Mouse (Mus musculus) embryonic facial prominence, embryonic 11.5 days (tissue): ENCODE measurements around the gene Ifna5. TPM values are rescaled to one million over a fixed set of nuclear protein-coding genes. Genes with fewer than 3 reads are reported as not detected.

Experiments
- ATAC-seq: fragments of 200-750 bp; cut with Nextera tagmentation; replicated peaks from 2 replicates; pipeline ENCODE4 v1.8.0; 2017; ENCODE audit warnings: low read depth; ENCODE audit not compliant: insufficient number of reproducible peaks, low FRiP score, low TSS enrichment
- DNase-seq: peaks from one replicate; pipeline ENCODE4 v3.0.0-alpha.2; 2015; ENCODE audit warnings: low spot score
- H3K27ac ChIP-seq: fragments of 300-500 bp; sonication (generic); replicated peaks from 2 replicates; pipeline ENCODE4 v1.5.1; 2014; ENCODE audit warnings: mild to moderate bottlenecking, low read depth, low read length, control low read depth
- H3K27me3 ChIP-seq: fragments of 300-500 bp; sonication (generic); 2 replicates; pipeline ENCODE4 v1.6.1; 2014; ENCODE audit warnings: mild to moderate bottlenecking, low read length, moderate library complexity, mixed read lengths; ENCODE audit not compliant: control insufficient read depth, insufficient read depth
- H3K36me3 ChIP-seq: fragments of 300-500 bp; sonication (generic); replicated peaks from 2 replicates; pipeline ENCODE4 v1.6.1; 2014; ENCODE audit warnings: low read depth, mild to moderate bottlenecking, low read length, moderate library complexity, mixed read lengths; ENCODE audit not compliant: control insufficient read depth, insufficient read depth
- H3K4me1 ChIP-seq: fragments of 300-500 bp; sonication (generic); 2 replicates; pipeline ENCODE4 v1.6.1; 2014; ENCODE audit warnings: low read length, mixed read lengths; ENCODE audit not compliant: control insufficient read depth, insufficient read depth
- H3K4me2 ChIP-seq: fragments of 300-500 bp; sonication (generic); 2 replicates; pipeline ENCODE4 v1.6.1; 2014; ENCODE audit warnings: low read depth, mild to moderate bottlenecking, control low read depth, low read length, moderate library complexity
- H3K4me3 ChIP-seq: fragments of 300-500 bp; sonication (generic); 2 replicates; pipeline ENCODE4 v1.5.1; 2014; ENCODE audit warnings: low read depth, low read length, control low read depth
- H3K9ac ChIP-seq: fragments of 300-500 bp; sonication (generic); replicated peaks from 2 replicates; pipeline ENCODE4 v1.6.1; 2014; ENCODE audit warnings: mild to moderate bottlenecking, control low read depth, low read length
- H3K9me3 ChIP-seq: fragments of 300-500 bp; sonication (generic); replicated peaks from 2 replicates; pipeline ENCODE4 v1.6.1; 2016; ENCODE audit warnings: mild to moderate bottlenecking, low read length, inconsistent platforms, mixed read lengths; ENCODE audit not compliant: control insufficient read depth
- WGBS: fragments of 180-500 bp; shearing (Covaris S2); extraction: QIAGEN DNeasy Blood & Tissue Kit; methylation state at CpG from one replicate; pipeline ENCODE4 v1.1.7; 2014; 5-methylcytosine and 5-hydroxymethylcytosine counted together
- polyA plus RNA-seq: library from polyadenylated mRNA; unstranded; fragments of >200 nt; fragmentation: Nextera tagmentation; extraction: Ambion mirVana; gene quantifications from 2 replicates; pipeline ENCODE4 v1.2.1, GENCODE M21; 2014

Ifna5 gene
- polyA plus RNA-seq, 1 experiment from 2014 or later, result not detected

- DNase-seq (no peak), ATAC-seq (no peak)
- H3K4me2 ChIP-seq, result no peak within 1 kb of the TSS
- H3K4me3 ChIP-seq, result no peak within 1 kb of the TSS
- no peaks in the 10 kb centered on the region for H3K36me3 ChIP-seq
- H3K27ac ChIP-seq, result no peak within 1 kb of the TSS
- 88% methylated on average over 8 of the region's 8 CpGs for WGBS
- no peak within 1 kb of the TSS for H3K9ac ChIP-seq
- no peaks in the 10 kb centered on the region for H3K9me3 ChIP-seq
- H3K4me1 ChIP-seq, result no peaks in the 10 kb centered on the region
- no peaks in the 10 kb centered on the region for H3K27me3 ChIP-seq
These were observed 44.8 kb downstream of the Ifna5 start, which contains the start of gene Ifne for GRCm38 (mm10) chr4:88880101-88880500. TSS of gene Ifne (minus strand) at chr4:88880201.

Other genes starting within 250 kb of the Ifna5 start
- gene Ifna9, start 243.1 kb upstream of the Ifna5 start, polyA plus RNA-seq, result not detected in 2 replicates
- not detected in 2 replicates for gene Ifna12, start 232.1 kb upstream of the Ifna5 start, polyA plus RNA-seq
- not detected in 2 replicates for gene C87499, start 201.1 kb upstream of the Ifna5 start, polyA plus RNA-seq
- gene Ifna13, start 191.1 kb upstream of the Ifna5 start, polyA plus RNA-seq, result 0.26 TPM in 1 of 2 replicates, not detected in the other
- not detected in 2 replicates for gene Ifna16, start 158.6 kb upstream of the Ifna5 start, polyA plus RNA-seq
- gene Ifna2, start 151.6 kb upstream of the Ifna5 start, polyA plus RNA-seq, result not detected in 2 replicates
- not detected in 2 replicates for gene Ifnab, start 144.2 kb upstream of the Ifna5 start, polyA plus RNA-seq
- gene Gm26566, start 113.7 kb upstream of the Ifna5 start, polyA plus RNA-seq, result 1.6 and 1.7 TPM in 2 replicates
- gene Klhl9, start 113.1 kb upstream of the Ifna5 start, polyA plus RNA-seq, result 162 and 180 TPM in 2 replicates
- gene Gm13271, start 80.7 kb upstream of the Ifna5 start, polyA plus RNA-seq, result not detected in 2 replicates
- 0.20 and 0.28 TPM in 2 replicates for gene Gm13283, start 75.4 kb upstream of the Ifna5 start, polyA plus RNA-seq
- gene Gm13290, start 61.7 kb upstream of the Ifna5 start, polyA plus RNA-seq, result 0.22 TPM in 1 of 2 replicates, not detected in the other
- not detected in 2 replicates for gene Gm13289, start 58.6 kb upstream of the Ifna5 start, polyA plus RNA-seq
- gene Gm13272, start 55.7 kb upstream of the Ifna5 start, polyA plus RNA-seq, result not detected in 2 replicates
- gene Ifnz, start 53.4 kb upstream of the Ifna5 start, polyA plus RNA-seq, result 0.28 TPM in 1 of 2 replicates, not detected in the other
- gene Gm13276, start 49.8 kb upstream of the Ifna5 start, polyA plus RNA-seq, result not detected in 2 replicates
- not detected in 2 replicates for gene Gm13277, start 46.9 kb upstream of the Ifna5 start, polyA plus RNA-seq
- gene Gm13278, start 44.0 kb upstream of the Ifna5 start, polyA plus RNA-seq, result not detected in 2 replicates
- not detected in 2 replicates for gene Gm13275, start 41.0 kb upstream of the Ifna5 start, polyA plus RNA-seq
- not detected in 2 replicates for gene Gm13279, start 38.1 kb upstream of the Ifna5 start, polyA plus RNA-seq
- gene Gm13285, start 35.9 kb upstream of the Ifna5 start, polyA plus RNA-seq, result 0.86 and 1.2 TPM in 2 replicates
- not detected in 2 replicates for gene Gm13287, start 32.3 kb upstream of the Ifna5 start, polyA plus RNA-seq
- not detected in 2 replicates for gene Gm13288, start 30.0 kb upstream of the Ifna5 start, polyA plus RNA-seq
- not detected in 2 replicates for gene Ifna7, start 19.3 kb upstream of the Ifna5 start, polyA plus RNA-seq
- not detected in 2 replicates for gene Ifna11, start 15.6 kb upstream of the Ifna5 start, polyA plus RNA-seq
- gene Ifna6, start 8.1 kb upstream of the Ifna5 start, polyA plus RNA-seq, result not detected in 2 replicates
- not detected in 2 replicates for gene Ifna4, start 6.3 kb downstream of the Ifna5 start, polyA plus RNA-seq
- not detected in 2 replicates for gene Ifna1, start 14.6 kb downstream of the Ifna5 start, polyA plus RNA-seq
- gene Ifne, start 44.7 kb downstream of the Ifna5 start, polyA plus RNA-seq, result not detected in 2 replicates